Mouse (Mus musculus) testis, adult 2 months (tissue): ENCODE measurements around the gene Slf1. TPM values are rescaled to one million over a fixed set of nuclear protein-coding genes. Genes with fewer than 3 reads are reported as not detected.
"Not testable (repeated sequence)": the region's sequence is repeated elsewhere in the genome, so short reads cannot be mapped to it uniquely, and the experiment has no call there.

ENCODE experiments used
- H3K27ac ChIP-seq: fragments of 200-500 bp; 2 replicates; pipeline ENCODE4 v1.5.1; 2012; ENCODE audit warnings: low read depth, low read length; ENCODE audit not compliant: control insufficient read depth, insufficient read depth
- H3K27me3 ChIP-seq: fragments of 200-500 bp; 2 replicates; pipeline ENCODE4 v1.6.1; 2012; ENCODE audit warnings: mild to moderate bottlenecking, low read length, moderate library complexity; ENCODE audit not compliant: control insufficient read depth, insufficient read depth
- H3K36me3 ChIP-seq: fragments of 200-500 bp; 2 replicates; pipeline ENCODE4 v1.6.1; 2012; ENCODE audit warnings: mild to moderate bottlenecking, low read length; ENCODE audit not compliant: control insufficient read depth, insufficient read depth
- H3K4me1 ChIP-seq: fragments of 200-500 bp; 2 replicates; pipeline ENCODE4 v1.6.1; 2012; ENCODE audit warnings: low read length; ENCODE audit not compliant: control insufficient read depth, insufficient read depth
- H3K4me3 ChIP-seq: fragments of 200-500 bp; 2 replicates; pipeline ENCODE4 v1.5.1; 2012; ENCODE audit warnings: low read depth, mild to moderate bottlenecking, low read length, moderate library complexity, mixed read lengths; ENCODE audit not compliant: control insufficient read depth
- CTCF ChIP-seq: fragments of 200-500 bp; IDR thresholded peaks from 2 replicates; pipeline ENCODE4 v1.5.1; 2012; ENCODE audit warnings: low read depth, mild to moderate bottlenecking, inconsistent platforms, low read length, moderate library complexity; ENCODE audit not compliant: control insufficient read depth, insufficient read depth, insufficient replicate concordance
- POLR2A ChIP-seq: fragments of 200-500 bp; IDR thresholded peaks from 2 replicates; pipeline ENCODE4 v1.6.1; 2012; ENCODE audit warnings: low read depth, mild to moderate bottlenecking, inconsistent platforms, low read length, moderate library complexity; ENCODE audit not compliant: control insufficient read depth
- polyA plus RNA-seq: library from polyadenylated mRNA; depleted of rRNA; stranded (reverse); fragments of >200 nt; gene quantifications from 2 replicates; pipeline ENCODE4 v1.2.3, GENCODE M21; 2012

The Slf1 gene
- polyA plus RNA-seq, 1 experiment = 12.4 TPM

DNA sequence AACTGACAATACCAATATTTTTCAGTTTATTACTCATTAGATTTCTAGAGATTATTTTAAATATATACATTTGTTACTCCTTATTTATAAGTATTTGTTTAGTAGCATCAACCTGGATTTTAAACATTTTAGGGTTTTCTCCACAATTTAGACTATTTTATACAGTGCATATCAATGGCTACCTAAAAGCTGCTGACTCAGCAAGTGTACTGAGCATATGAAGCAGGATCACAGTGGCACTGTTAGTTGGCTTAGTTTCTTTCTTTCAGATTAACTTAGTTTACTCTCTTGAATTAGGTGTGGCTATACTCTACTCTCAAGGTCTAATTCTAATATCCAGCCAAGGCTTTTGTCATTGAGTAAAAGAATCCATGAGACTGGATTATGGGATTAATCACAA, 27.5 kb downstream of the Slf1 start:
- H3K4me3 ChIP-seq = no peak overlapping the region
- no peaks in the 10 kb centered on the region; the same call in 1 of the 2 replicates for H3K36me3 ChIP-seq
- no peaks in the 10 kb centered on the region for H3K4me1 ChIP-seq
- TF ChIP-seq POLR2A = no peak
- TF ChIP-seq CTCF = no peak
- no peaks in the 10 kb centered on the region for H3K27me3 ChIP-seq
- no peak overlapping the region for H3K27ac ChIP-seq

DNA sequence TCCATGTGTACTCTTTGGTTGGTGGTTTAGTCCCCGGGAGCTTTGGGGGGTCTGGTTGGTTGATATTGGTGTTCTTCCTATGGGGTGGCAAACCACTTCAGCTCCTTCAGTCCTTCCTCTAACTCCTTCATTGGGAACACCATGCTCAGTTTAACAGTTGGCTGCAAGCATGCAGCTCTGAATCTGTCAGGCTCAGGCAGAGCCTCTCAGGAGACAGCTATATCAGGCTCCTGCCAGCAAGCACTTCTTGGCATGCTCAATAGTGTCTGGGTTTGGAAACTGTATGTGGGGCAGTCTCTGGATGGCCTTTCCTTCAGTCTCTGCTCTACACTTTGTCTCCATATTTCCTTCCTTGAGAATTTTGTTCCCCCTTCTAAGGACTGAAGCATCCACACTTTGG, 42.4 kb downstream of the Slf1 start:
- H3K36me3 ChIP-seq, H3K4me3 ChIP-seq, H3K27me3 ChIP-seq: not testable (repeated sequence)

GRCm38 (mm10) chr13:77072030-77072429, 63.2 kb downstream of the Slf1 start:
- no peaks in the 10 kb centered on the region for H3K36me3 ChIP-seq
- no peaks in the 10 kb centered on the region for H3K27me3 ChIP-seq
- no peaks in the 10 kb centered on the region for H3K4me1 ChIP-seq
- H3K4me3 ChIP-seq = no peak overlapping the region
- no peak overlapping the region for H3K27ac ChIP-seq
- TF ChIP-seq CTCF (no peak), POLR2A (no peak)

More for the DNA sequence above, 42.4 kb downstream of the Slf1 start:
- H3K27ac ChIP-seq, H3K4me1 ChIP-seq: not testable (repeated sequence)

GRCm38 (mm10) chr13:77068847-77069246, 66.4 kb downstream of the Slf1 start:
- Histone ChIP-seq H3K4me3 (no peak overlapping the region), H3K27ac (no peak overlapping the region), H3K36me3 (no peaks in the 10 kb centered on the region), H3K4me1 (no peaks in the 10 kb centered on the region), H3K27me3 (no peaks in the 10 kb centered on the region)
- no peak for TF ChIP-seq POLR2A
- no peak for TF ChIP-seq CTCF

GRCm38 (mm10) chr13:77063221-77063620, 72.1 kb downstream of the Slf1 start:
- TF ChIP-seq POLR2A = no peak
- TF ChIP-seq CTCF = no peak
- no peaks in the 10 kb centered on the region for H3K36me3 ChIP-seq
- no peaks in the 10 kb centered on the region for H3K27me3 ChIP-seq
- H3K4me1 ChIP-seq = no peaks in the 10 kb centered on the region
- no peak overlapping the region for H3K27ac ChIP-seq
- no peak overlapping the region for H3K4me3 ChIP-seq

DNA sequence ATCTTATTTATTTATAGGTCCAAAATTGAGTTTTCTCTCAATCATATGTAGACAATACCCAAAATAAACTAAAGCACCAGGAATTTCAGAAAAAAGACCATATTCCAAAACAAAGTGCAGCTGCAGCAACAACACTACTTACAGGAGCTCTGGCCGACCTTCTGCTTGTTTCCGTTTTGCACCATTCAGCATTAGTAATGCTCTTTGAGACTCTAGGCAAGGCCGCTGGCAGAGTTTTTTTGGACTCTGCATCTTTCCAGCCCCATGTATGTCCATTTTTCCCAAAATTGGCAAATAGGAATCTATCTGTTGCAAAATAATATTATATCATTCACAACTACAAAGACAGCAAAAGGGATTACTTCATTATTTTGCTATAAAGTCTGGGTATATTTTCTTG, 85.5 kb downstream of the Slf1 start:
- TF ChIP-seq POLR2A (no peak), CTCF (no peak)
- Histone ChIP-seq H3K36me3 (no peaks in the 10 kb centered on the region; the same call in 1 of the 2 replicates), H3K4me3 (no peak overlapping the region), H3K27ac (no peak overlapping the region), H3K4me1 (no peaks in the 10 kb centered on the region), H3K27me3 (no peaks in the 10 kb centered on the region)

DNA sequence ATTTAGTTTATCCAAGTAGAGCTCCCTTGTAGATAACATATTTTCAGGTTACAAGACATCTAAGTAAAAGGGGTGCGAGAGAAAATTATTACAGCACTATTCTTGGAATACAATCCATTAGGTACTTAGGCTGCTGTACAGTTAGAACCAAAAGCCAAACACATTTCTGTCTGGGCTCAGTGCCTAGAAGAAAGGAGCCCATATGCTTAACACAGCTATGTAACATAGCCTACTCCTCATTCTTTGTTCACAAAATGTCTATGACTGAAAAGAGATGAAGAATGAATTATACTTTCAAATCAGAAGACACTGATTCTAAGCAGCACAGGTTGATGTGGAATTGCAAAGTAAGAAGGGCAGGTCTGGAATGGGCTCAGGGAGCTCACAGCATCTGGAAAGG, 86.8 kb downstream of the Slf1 start:
- no peak overlapping the region for H3K27ac ChIP-seq
- no peak for TF ChIP-seq POLR2A
- no peak for TF ChIP-seq CTCF
- no peaks in the 10 kb centered on the region for H3K27me3 ChIP-seq
- no peaks in the 10 kb centered on the region; the same call in 1 of the 2 replicates for H3K36me3 ChIP-seq
- no peak overlapping the region for H3K4me3 ChIP-seq
- no peaks in the 10 kb centered on the region for H3K4me1 ChIP-seq

DNA sequence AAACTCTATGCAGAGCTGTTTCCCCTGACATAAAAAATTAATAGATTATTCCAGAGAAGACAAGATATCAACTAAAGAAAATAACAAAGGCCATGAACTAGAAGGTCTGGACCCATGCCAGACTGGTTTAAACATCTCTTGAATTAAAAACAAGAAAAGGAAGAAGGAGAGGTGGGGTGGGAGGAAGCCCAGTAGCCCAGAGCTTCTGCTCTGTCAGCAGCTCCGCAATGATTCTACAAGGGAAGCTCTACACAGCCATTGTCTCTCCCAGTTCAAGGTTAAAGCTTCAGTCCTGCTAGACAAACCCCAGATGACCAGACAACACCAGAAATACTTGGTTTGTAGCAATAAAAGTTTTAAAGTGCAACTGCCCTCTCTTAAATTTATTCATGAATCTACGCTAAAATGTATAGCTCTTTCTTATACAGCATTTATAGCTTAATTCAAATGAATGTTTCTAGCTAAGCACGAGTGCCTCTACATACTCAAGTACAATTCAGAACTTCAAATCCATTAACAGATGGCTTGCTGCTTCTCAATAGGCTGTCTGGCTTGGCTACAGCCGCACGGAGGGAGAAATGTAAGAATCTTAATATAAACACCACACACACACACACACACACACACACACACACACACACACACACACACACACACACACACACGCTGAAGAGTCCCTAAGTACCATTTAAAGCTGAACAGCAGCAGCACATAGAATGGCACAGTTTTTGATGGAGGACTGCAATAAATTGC, 87.9 kb downstream of the Slf1 start:
- H3K27me3 ChIP-seq = no peaks in the 10 kb centered on the region
- no peak overlapping the region for H3K27ac ChIP-seq
- H3K4me1 ChIP-seq = no peaks in the 10 kb centered on the region
- TF ChIP-seq CTCF (no peak), POLR2A (no peak)
- no peak overlapping the region for H3K4me3 ChIP-seq
- H3K36me3 ChIP-seq = no peaks in the 10 kb centered on the region; the same call in 1 of the 2 replicates
